Mouse (Mus musculus): ENCODE measurements around the gene Rnf157. TPM values are rescaled to one million over a fixed set of nuclear protein-coding genes. Genes with fewer than 3 reads are reported as not detected.
"Not testable (repeated sequence)": the region's sequence is repeated elsewhere in the genome, so short reads cannot be mapped to it uniquely, and the experiment has no call there.

Gene Rnf157
- polyA plus RNA-seq, 1 experiment from 2014 or later = 20.8 TPM

DNA sequence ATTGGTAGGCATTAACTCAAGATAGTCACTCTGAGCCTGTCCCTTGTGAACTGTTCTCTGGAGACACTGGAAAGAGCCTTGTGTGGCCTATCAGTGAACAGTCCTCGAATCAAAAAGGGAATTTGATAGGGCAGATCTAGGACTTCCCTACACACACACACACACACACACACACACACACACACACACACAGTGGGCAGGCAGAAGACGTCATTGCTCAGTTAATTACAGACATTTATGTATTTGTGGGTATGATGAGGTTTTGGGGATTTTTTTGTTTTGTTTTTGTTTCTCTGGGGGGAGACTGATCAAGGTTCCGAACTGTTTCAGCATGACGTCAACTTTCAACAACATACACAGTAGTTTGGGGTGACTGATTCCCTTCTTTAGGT, 795 bp upstream of the Rnf157 start:
- no peak for DNase-seq (ENCODE audit: low spot score)
- H3K36me3 ChIP-seq (ENCODE audit: control insufficient read depth, insufficient read depth, low read length) = no peaks in the 10 kb centered on the region
- no peak for ATAC-seq (ENCODE audit: insufficient number of reproducible peaks, low FRiP score, low TSS enrichment, low read depth)
- H3K4me1 ChIP-seq (ENCODE audit: control insufficient read depth, insufficient read depth, low read length) = peaks cover 19% of the 10 kb centered on the region
- no peaks in the 10 kb centered on the region for H3K27me3 ChIP-seq (ENCODE audit: control insufficient read depth, insufficient read depth, low read length)
- no peak overlapping the region for H3K27ac ChIP-seq (replicated peaks; ENCODE audit: low read depth, low read length)
- 83% methylated on average over 4 of the region's 4 CpGs for WGBS
- no peak overlapping the region for H3K9ac ChIP-seq (ENCODE audit: low read length)
- H3K9me3 ChIP-seq (ENCODE audit: control insufficient read depth, low read length) = no peaks in the 10 kb centered on the region
- no peak overlapping the region for H3K4me3 ChIP-seq (ENCODE audit: low read depth, low read length)
- peak overlapping the region; percentile 100 for H3K4me2 ChIP-seq (ENCODE audit: low read depth, severe bottlenecking)

GRCm38 (mm10) chr11:116412028-116412827, 604 bp downstream of the Rnf157 start:
- ATAC-seq (ENCODE audit: insufficient number of reproducible peaks, low FRiP score, low TSS enrichment, low read depth) (no peak), DNase-seq (ENCODE audit: low spot score) (peak; percentile 49)
- no peaks in the 10 kb centered on the region for H3K9me3 ChIP-seq (ENCODE audit: control insufficient read depth, low read length)
- no peaks in the 10 kb centered on the region for H3K36me3 ChIP-seq (ENCODE audit: control insufficient read depth, insufficient read depth, low read length)
- peak overlapping the region; percentile 69 for H3K4me3 ChIP-seq (ENCODE audit: low read depth, low read length)
- H3K4me2 ChIP-seq (ENCODE audit: low read depth, severe bottlenecking) = peak overlapping the region; percentile 100
- H3K9ac ChIP-seq (ENCODE audit: low read length) = peak overlapping the region; percentile 93
- peak overlapping the region; percentile 52 for H3K27ac ChIP-seq (replicated peaks; ENCODE audit: low read depth, low read length)
- WGBS = under 1% methylated on average over 48 of the region's 76 CpGs
- H3K27me3 ChIP-seq (ENCODE audit: control insufficient read depth, insufficient read depth, low read length) = no peaks in the 10 kb centered on the region
- H3K4me1 ChIP-seq (ENCODE audit: control insufficient read depth, insufficient read depth, low read length) = peaks cover 16% of the 10 kb centered on the region

GRCm38 (mm10) chr11:116411582-116411981, 1.2 kb downstream of the Rnf157 start:
- Histone ChIP-seq H3K4me1 (ENCODE audit: control insufficient read depth, insufficient read depth, low read length) (peaks cover 16% of the 10 kb centered on the region), H3K9me3 (ENCODE audit: control insufficient read depth, low read length) (no peaks in the 10 kb centered on the region), H3K27ac (replicated peaks; ENCODE audit: low read depth, low read length) (no peak overlapping the region), H3K36me3 (ENCODE audit: control insufficient read depth, insufficient read depth, low read length) (no peaks in the 10 kb centered on the region), H3K4me2 (ENCODE audit: low read depth, severe bottlenecking) (peak overlapping the region; percentile 100), H3K27me3 (ENCODE audit: control insufficient read depth, insufficient read depth, low read length) (no peaks in the 10 kb centered on the region), H3K4me3 (ENCODE audit: low read depth, low read length) (peak overlapping the region; percentile 69; the same call in 1 of the 2 replicates), H3K9ac (ENCODE audit: low read length) (no peak overlapping the region; the same call in 1 of the 2 replicates)
- DNase-seq (ENCODE audit: low spot score) (no peak), ATAC-seq (ENCODE audit: insufficient number of reproducible peaks, low FRiP score, low TSS enrichment, low read depth) (no peak)
- 22% methylated on average over 6 of the region's 6 CpGs for WGBS

DNA sequence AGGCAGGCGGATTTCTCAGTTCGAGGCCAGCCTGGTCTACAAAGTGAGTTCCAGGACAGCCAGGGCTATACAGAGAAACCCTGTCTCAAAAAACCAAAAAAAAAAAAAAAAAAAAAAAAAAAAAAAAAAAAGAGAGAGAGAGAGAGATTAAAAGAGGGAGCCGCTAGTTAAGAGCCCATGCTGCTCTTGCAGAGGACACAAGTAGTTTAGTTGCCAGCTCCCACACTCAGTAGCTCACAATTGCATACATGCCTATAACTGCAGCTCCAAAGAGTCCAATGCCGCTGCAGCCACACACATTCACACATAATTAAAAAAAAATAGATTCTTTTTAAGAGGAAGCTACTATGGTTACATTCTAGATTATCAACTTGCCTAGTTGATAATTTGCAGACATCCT, 2.4 kb downstream of the Rnf157 start:
- H3K9ac ChIP-seq (ENCODE audit: low read length); H3K27ac ChIP-seq (replicated peaks; ENCODE audit: low read depth, low read length); DNase-seq (ENCODE audit: low spot score); ATAC-seq (ENCODE audit: insufficient number of reproducible peaks, low FRiP score, low TSS enrichment, low read depth); H3K27me3 ChIP-seq (ENCODE audit: control insufficient read depth, insufficient read depth, low read length); H3K9me3 ChIP-seq (ENCODE audit: control insufficient read depth, low read length); H3K36me3 ChIP-seq (ENCODE audit: control insufficient read depth, insufficient read depth, low read length); H3K4me2 ChIP-seq (ENCODE audit: low read depth, severe bottlenecking); H3K4me3 ChIP-seq (ENCODE audit: low read depth, low read length): not testable (repeated sequence)
- peaks cover 12% of the 10 kb centered on the region for H3K4me1 ChIP-seq (ENCODE audit: control insufficient read depth, insufficient read depth, low read length)
- 89% methylated on average over 4 of the region's 4 CpGs for WGBS

DNA sequence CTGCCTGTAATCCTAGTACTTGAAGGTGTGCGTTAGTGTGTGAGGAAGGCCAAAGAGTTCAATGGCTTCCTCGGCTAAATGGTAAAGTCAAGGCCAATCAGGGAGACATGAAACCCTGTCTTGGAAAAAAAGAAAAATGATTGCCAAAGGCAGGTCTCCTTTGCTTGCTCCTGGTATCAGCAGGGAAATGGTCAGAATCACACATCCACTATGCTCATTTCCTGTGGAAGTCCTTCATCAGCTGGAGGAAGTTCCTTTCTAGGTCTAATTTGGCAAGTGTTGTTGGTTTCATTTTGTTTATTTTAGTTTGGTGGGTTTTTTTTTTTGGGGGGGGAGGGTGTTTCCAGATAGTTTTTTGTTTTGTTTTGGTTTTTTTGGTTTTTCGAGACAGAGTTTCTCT, 3.8 kb downstream of the Rnf157 start:
- 91% methylated on average over 3 of the region's 3 CpGs for WGBS
- no peaks in the 10 kb centered on the region for H3K9me3 ChIP-seq (ENCODE audit: control insufficient read depth, low read length)
- no peak for DNase-seq (ENCODE audit: low spot score)
- no peak overlapping the region for H3K4me2 ChIP-seq (ENCODE audit: low read depth, severe bottlenecking)
- H3K36me3 ChIP-seq (ENCODE audit: control insufficient read depth, insufficient read depth, low read length) = no peaks in the 10 kb centered on the region
- no peak for ATAC-seq (ENCODE audit: insufficient number of reproducible peaks, low FRiP score, low TSS enrichment, low read depth)
- peaks cover 12% of the 10 kb centered on the region for H3K4me1 ChIP-seq (ENCODE audit: control insufficient read depth, insufficient read depth, low read length)
- no peak overlapping the region for H3K9ac ChIP-seq (ENCODE audit: low read length)
- H3K27ac ChIP-seq (replicated peaks; ENCODE audit: low read depth, low read length) = no peak overlapping the region
- no peak overlapping the region for H3K4me3 ChIP-seq (ENCODE audit: low read depth, low read length)
- no peaks in the 10 kb centered on the region for H3K27me3 ChIP-seq (ENCODE audit: control insufficient read depth, insufficient read depth, low read length)

- Histone ChIP-seq H3K27ac (replicated peaks; ENCODE audit: low read depth, low read length) (no peak overlapping the region), H3K4me3 (ENCODE audit: low read depth, low read length) (no peak overlapping the region), H3K4me1 (ENCODE audit: control insufficient read depth, insufficient read depth, low read length) (no peaks in the 10 kb centered on the region), H3K4me2 (ENCODE audit: low read depth, severe bottlenecking) (no peak overlapping the region), H3K9me3 (ENCODE audit: control insufficient read depth, low read length) (no peaks in the 10 kb centered on the region), H3K9ac (ENCODE audit: low read length) (no peak overlapping the region), H3K27me3 (ENCODE audit: control insufficient read depth, insufficient read depth, low read length) (no peaks in the 10 kb centered on the region), H3K36me3 (ENCODE audit: control insufficient read depth, insufficient read depth, low read length) (no peaks in the 10 kb centered on the region)
- WGBS = 97% methylated on average over 16 of the region's 16 CpGs
- ATAC-seq (ENCODE audit: insufficient number of reproducible peaks, low FRiP score, low TSS enrichment, low read depth) (no peak), DNase-seq (ENCODE audit: low spot score) (no peak)
Observed at GRCm38 (mm10) chr11:116406231-116406728, 6.6 kb downstream of the Rnf157 start.

GRCm38 (mm10) chr11:116405601-116406000, 7.2 kb downstream of the Rnf157 start:
- Histone ChIP-seq H3K27me3 (ENCODE audit: control insufficient read depth, insufficient read depth, low read length) (no peaks in the 10 kb centered on the region), H3K9me3 (ENCODE audit: control insufficient read depth, low read length) (no peaks in the 10 kb centered on the region), H3K4me1 (ENCODE audit: control insufficient read depth, insufficient read depth, low read length) (no peaks in the 10 kb centered on the region), H3K36me3 (ENCODE audit: control insufficient read depth, insufficient read depth, low read length) (no peaks in the 10 kb centered on the region), H3K27ac (replicated peaks; ENCODE audit: low read depth, low read length) (no peak overlapping the region), H3K4me3 (ENCODE audit: low read depth, low read length) (no peak overlapping the region), H3K4me2 (ENCODE audit: low read depth, severe bottlenecking) (no peak overlapping the region), H3K9ac (ENCODE audit: low read length) (no peak overlapping the region)
- no peak for DNase-seq (ENCODE audit: low spot score)
- no peak for ATAC-seq (ENCODE audit: insufficient number of reproducible peaks, low FRiP score, low TSS enrichment, low read depth)
- 90% methylated on average over 4 of the region's 4 CpGs for WGBS

DNA sequence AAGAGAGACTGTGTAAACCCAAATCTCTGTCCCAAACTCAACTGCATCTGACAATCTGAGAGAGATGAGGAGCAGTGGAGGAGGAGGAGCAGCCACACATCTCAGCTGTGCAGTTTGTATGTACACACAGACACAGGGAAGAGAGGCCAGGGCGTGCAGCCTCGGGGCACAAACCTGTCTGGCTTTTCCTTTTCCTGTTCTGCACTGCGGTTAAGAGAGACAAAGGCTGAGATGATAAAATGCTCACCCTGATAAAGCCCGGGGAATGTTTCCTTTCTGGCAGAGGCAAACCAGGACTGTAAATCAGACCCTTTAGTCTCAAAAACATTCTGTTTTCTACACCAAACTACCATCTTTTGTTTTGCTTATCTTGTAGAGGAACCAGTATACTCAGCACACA, 12.3 kb downstream of the Rnf157 start:
- Histone ChIP-seq H3K27ac (replicated peaks; ENCODE audit: low read depth, low read length) (no peak overlapping the region), H3K4me3 (ENCODE audit: low read depth, low read length) (no peak overlapping the region), H3K36me3 (ENCODE audit: control insufficient read depth, insufficient read depth, low read length) (no peaks in the 10 kb centered on the region), H3K9me3 (ENCODE audit: control insufficient read depth, low read length) (no peaks in the 10 kb centered on the region), H3K4me2 (ENCODE audit: low read depth, severe bottlenecking) (no peak overlapping the region), H3K27me3 (ENCODE audit: control insufficient read depth, insufficient read depth, low read length) (no peaks in the 10 kb centered on the region), H3K4me1 (ENCODE audit: control insufficient read depth, insufficient read depth, low read length) (no peaks in the 10 kb centered on the region), H3K9ac (ENCODE audit: low read length) (no peak overlapping the region)
- DNase-seq (ENCODE audit: low spot score) (no peak), ATAC-seq (ENCODE audit: insufficient number of reproducible peaks, low FRiP score, low TSS enrichment, low read depth) (no peak)
- WGBS = 66% methylated on average over 4 of the region's 4 CpGs

DNA sequence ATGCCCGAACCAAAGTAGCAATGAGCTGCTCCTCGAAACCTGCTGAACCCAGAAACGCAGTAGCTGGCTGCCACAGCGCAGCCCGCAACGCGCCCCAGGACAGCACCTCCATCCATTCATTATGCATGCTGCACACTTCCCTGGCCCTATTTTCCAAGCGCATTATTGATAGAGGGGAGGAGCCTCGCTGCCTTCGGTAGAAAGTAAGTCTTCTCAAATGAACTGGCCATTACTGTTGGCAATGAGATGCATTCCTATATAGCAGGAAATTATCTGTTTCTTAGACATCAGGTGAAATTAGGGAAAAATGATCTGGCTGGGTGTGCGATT, 14.5 kb downstream of the Rnf157 start:
- Histone ChIP-seq H3K27me3 (ENCODE audit: control insufficient read depth, insufficient read depth, low read length) (no peaks in the 10 kb centered on the region), H3K4me2 (ENCODE audit: low read depth, severe bottlenecking) (no peak overlapping the region), H3K27ac (replicated peaks; ENCODE audit: low read depth, low read length) (no peak overlapping the region), H3K4me1 (ENCODE audit: control insufficient read depth, insufficient read depth, low read length) (no peaks in the 10 kb centered on the region), H3K9me3 (ENCODE audit: control insufficient read depth, low read length) (no peaks in the 10 kb centered on the region), H3K4me3 (ENCODE audit: low read depth, low read length) (no peak overlapping the region), H3K36me3 (ENCODE audit: control insufficient read depth, insufficient read depth, low read length) (no peaks in the 10 kb centered on the region), H3K9ac (ENCODE audit: low read length) (no peak overlapping the region)
- no peak for ATAC-seq (ENCODE audit: insufficient number of reproducible peaks, low FRiP score, low TSS enrichment, low read depth)
- no peak for DNase-seq (ENCODE audit: low spot score)
- WGBS = 88% methylated on average over 11 of the region's 11 CpGs
